Mouse (Mus musculus): Measurements from ENCODE around the gene Pcbd2.
A peak's percentile ranks its signal among the peaks of the same experiment; 100 is the strongest.
"Not testable (repeated sequence)": the region's sequence is repeated elsewhere in the genome, so short reads cannot be mapped to it uniquely, and the experiment has no call there.

The Pcbd2 gene

DNA sequence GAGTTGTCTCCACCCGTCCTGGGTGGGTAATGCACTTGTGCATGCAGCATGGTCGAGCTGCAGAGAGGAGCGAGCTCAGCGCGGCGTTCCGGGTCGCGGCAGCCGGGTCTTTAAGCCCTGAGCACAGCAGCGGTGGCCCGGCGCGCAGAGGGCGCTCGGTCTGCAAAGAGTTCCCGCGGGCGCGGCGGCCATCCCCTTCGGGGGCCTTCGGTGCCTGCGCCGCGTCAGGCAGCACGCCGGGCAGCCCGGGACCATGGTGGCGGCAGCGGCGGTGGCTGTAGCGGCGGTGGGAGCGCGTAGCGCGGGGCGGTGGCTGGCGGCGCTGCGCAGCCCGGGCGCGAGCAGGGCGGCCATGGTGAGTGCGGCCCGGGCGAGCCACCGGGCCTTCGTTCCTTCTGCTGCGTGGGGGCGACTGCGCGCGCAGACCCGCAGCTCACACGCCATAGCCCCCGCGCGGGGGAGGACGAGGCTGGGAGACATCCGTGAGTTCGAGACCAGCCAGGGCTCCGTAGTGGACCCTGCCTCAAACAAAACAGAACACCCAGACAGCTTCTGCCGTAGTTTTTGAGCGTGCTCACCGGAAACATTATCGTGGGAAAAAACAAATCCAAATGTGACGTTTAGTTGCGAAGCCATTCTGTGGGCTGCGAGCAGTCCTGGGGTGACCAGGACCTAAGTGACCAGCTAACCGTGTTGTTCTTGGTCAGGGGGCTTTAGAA, at the start of gene Pcbd2:
Pcbd2 (plus strand) TSS at position 249 of the 719 bp plus-strand sequence.
- peak; percentile 77 to 88 for DNase-seq

DNA sequence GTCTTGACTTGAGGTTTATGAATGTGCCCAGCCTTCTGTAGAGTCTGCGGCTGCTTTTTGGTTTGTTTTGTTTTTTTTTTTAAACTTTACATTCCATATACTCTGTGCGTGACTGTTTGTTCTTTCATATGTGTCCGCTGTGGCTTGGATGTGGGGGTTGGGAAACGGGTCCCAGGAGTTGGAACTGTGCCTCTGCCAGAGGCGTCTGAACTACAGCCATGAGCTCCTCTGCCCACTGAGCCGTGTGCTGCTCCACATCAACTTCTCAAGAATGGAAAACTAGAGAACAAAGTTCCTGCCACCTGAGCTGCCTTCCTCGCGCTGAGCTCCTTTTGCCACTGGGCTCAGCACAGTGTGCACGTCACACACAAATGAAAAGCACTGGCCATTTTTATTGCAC, 45.0 kb upstream of the Pcbd2 start:
- DNase-seq = no peak

DNA sequence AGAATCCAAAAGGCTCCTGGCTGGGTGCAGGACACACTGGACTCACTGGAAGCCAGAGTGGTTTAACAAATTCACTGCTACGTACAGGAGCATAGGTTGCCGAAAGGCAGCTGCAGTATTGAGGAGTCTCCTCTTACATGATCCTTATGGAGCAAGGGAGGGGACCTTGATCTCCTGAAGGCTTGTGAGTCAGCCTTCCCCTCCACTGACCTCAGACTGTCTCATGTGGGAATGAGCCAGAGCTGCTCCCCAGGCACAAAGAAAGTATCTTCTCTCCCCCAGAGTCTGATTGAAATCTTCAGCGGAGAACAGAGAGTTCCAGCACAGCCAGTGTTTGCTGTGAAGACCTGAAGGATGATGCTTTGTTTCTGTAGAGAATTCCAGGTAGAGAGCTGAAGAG, 43.6 kb upstream of the Pcbd2 start:
- DNase-seq = no peak

DNA sequence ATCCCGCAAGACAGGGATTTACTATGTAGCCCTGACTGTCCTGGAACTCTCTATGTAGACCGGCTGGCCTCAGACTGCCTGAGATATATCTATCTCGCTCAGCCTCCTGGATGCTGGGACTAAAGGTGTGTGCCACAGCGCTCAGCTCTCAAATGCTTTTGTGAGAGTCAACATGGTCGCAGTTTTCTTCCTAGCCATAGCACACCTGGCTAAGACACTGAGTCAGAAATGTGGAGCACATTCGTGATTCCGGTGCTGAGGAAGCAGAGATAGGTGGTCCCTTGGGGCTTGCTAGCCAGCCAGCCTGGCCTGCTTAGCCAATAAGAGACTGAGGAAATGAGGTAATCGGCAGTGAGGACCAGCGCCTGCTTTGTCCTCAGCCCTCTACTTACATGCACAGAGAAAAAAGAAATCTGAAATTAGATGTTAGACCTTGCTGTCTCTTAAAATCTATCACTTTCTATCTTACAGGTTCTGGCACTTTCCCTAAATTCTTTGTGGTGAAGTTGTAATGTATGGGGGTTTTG, 41.0 kb upstream of the Pcbd2 start:
- no peak for DNase-seq

DNA sequence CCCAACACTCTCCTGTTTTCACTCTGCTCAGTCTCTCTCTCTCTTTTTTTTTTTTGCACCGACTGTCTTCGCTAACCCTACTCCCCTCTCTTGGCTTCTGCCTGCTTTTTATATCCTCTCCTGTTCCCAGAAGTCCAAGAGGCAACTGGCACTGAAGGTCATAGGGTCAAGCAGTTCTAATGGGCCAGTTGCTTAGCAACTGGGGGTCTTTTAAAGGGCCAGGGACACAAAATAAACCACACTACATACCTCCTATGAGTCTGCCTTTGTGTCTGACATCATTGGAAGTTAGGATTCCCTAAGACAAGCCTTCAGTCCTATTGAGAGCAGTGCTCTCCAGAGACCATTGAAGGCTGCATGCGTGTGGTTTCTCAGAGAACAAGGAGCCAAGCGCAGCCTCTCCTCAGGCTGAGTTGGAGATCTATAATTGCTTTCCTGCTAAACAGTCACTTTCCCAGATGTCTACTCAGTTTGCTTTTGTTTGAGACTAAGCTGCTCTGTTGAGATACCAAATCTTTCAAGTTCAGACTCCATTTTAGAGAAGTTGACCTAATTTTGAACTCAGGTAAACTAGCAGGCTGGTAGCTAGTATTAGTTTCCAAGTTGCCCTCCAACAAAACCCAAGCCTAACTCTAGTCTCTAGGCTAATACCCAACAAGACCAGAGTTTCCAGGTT, 39.1 kb upstream of the Pcbd2 start:
- DNase-seq = no peak

DNA sequence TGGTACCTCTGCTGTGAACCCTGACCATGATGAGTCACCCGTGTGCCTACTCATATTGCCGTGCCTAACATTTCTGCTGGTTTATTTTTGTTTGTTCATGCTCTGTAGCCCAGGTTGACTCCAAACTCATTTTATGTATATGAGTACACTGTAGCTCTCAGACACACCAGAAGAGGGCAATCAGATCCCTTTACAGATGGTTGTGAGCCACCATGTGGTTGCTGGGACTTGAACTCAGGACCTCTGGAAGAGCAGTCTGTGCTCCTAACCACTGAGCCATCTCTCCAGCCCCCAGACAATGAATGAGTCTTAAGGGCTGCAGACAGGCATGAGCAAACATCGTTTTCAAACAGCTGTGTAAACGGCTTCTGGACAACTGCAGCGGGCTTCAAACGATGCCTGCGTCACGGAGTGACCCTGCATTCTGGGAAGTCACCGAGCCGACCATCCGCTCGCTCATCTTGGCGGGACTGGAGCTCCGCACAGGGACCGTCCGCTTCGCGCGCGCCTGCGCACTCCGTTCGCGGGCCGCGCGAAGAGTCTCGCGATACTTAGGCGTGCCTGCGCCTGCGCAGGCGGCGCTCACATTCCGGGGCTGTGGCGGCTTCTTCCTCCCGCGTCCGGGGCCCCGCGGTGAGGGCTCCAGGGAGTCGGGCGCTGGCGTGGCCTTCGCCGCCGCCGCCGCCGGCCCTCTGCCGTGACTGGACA, 34.5 kb upstream of the Pcbd2 start, which contains the start of gene B230219D22Rik:
B230219D22Rik (plus strand) TSS at position 590 of the 708 bp plus-strand sequence.
- peak; percentile 85 to 94 for DNase-seq

DNA sequence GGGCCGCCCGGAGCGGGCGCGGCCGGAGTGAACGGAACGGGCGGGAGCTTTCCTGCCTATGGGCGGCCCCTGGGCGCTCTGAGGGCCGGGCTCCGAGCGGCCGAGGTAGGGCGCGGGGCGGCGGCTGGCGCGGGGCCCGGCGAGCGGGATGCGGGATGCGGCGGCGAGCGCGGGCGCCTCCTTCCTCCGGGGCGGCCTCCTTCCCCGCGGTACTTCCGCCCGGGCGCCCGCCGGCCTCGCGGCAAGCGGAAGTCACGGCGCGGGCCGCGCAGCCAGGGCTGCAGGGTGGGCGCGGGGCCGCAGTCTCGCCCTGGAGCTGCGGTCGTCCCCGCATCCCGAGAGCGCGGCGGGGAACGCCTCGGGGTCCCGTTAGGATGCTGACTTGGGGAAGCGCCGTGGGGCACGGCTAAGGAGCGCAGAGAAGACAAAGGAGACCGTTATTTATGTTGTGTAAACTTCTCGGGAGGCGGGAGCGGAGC, 33.9 kb upstream of the Pcbd2 start:
- DNase-seq = no peak

DNA sequence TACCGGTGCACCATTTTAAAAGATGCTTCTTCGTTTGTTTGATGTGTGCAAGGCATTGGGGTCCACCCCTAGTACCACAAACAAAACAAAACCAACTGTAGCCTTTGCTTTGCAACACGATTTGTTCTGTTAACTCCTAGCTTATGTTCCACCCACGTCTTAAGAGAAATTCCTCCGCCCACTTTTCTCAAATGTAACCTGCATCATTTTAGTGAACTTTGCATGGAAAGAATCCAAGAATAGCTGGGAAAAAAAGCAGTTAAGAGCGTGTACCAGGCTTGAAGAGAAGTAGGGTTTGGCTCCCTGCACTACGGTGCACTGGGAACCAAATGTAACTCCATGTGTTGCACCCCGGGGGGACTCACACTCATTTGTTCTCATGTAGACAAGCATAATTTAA, 33.1 kb upstream of the Pcbd2 start:
- DNase-seq = no peak

DNA sequence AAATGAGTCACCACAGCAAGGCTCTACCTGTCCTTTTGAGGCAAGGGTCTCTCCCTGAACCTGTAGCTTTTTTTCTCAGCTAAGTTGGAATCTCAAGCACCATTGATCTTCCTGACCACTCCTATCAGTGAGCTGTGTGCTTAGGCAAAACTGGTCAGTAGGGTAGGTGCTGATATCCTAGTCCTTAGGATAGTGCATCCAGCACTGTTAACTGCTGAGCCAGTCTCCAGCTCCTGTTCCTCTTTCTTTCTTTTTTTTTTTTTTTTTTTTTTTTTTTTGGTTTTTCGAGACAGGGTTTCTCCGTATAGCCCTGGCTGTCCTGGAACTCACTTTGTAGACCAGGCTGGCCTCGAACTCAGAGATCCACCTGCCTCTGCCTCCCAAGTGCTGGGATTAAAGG, 31.2 kb upstream of the Pcbd2 start:
- DNase-seq = not testable (repeated sequence)

DNA sequence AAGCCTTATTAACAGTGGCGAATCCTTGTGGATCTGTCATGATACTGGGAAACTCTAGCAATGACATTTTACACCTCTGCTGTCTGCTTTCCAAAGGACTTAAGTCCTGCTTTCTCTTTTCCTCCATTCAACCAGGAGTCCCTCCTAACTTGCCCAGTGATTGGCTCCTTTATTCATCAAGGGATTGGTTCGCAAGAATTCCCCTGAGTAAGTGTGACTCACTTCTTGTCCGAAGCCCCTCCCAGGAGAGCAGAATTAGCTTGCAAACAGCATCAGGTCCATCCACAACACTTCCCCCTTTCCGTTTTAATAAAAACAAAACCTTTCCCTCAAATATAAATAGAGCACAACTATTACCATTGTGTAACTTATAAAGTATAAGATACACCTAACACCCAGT, 22.9 kb upstream of the Pcbd2 start:
- no peak for DNase-seq

DNA sequence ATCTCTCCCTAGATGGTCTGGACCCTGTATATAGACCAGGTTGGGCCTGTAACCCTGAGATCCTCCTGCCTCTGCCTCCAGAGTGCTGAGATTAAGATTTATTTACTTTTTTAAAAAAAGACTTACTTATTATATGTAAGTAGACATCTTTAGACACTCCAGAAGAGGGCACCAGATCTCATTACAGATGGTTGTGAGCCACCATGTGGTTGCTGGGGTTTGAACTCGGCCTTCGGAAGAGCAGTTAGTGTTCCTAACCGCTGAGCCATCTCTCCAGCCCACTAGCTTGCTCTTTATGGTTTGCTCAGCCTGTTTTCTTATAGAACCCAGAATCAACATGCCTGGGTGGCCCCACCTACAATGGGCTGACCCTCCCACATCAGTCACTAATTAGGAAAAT, 14.3 kb upstream of the Pcbd2 start:
- DNase-seq = no peak

DNA sequence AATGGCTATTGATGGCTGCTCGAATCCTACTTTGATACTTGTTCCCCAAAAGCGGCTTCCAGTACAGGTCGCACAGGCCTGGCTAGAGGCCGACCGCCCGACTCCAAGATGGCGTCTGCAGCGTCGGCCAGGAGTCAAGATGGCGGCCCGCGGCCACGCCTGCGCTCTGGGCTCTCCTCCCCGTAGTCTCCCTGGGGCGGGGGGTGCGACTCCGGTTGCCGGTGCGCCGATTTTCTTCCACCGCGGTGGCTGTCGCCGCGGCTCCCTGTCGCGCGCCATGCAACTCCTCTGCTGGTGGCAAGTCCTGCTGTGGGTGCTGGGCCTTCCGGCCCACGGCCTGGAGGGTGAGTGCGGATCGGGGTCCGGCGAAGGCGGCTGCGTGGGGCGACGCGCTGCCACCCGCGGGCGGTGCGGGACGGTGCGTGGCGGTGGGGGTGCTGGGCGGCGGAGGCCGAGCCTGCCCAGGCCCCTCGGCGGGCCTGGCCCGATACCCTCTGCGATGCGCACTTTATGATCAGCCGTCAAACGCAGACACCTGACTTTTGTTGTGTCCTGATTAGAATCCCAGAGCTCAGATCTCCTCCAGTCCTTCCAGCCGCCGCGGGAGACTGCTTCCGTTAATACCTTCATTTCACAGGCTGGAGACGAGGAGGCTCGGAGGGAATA, 12.5 kb upstream of the Pcbd2 start, which contains the start of gene Txndc15:
Txndc15 (plus strand) TSS at position 150 of the 666 bp plus-strand sequence.
- DNase-seq = peak; percentile 85 to 95

DNA sequence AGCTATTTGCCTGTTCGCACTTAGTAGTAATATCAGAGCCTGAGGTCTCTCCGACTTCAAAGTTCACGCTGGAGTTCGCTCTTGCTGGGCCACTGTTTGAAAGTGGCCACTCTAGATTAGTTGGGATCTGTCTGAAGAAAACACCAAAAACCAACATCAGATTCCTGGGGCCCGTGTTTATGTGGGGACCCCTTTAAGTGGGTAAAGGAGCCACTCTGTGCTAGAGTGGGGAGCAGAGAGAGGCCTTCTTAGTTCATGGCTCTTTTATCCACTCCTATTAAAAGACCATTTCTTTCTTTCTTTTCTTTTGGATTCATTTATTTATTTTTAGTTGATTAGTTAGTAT, 12.0 kb upstream of the Pcbd2 start:
- DNase-seq = no peak

DNA sequence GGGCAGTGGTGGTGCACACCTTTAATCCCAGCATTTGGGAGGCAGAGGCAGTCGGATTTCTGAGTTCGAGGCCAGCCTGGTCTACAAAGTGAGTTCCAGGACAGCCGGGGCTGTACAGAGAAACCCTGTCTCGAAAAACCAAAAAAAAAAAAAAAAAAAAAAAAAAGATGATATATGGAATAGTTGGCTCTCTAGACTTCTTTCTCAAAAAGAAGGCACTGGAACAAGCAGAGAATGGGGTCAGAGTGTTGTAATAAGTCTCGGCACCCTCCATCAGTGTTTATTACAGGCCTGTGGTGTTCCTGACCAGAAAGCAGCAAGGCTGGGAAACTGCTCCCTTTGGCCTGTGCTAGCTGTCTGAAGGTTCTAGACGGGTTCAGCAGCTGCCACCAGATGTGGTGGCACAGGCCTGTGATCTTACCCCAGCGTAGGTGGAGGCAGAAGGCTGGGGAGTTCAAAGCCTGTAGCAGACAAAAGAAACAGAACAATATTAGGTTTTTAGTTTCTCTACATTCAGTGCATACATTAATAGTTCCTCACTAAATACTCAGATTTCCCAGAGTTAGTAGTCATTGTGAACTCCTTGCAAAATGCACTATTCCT, 11.2 kb upstream of the Pcbd2 start:
- DNase-seq = no peak

DNA sequence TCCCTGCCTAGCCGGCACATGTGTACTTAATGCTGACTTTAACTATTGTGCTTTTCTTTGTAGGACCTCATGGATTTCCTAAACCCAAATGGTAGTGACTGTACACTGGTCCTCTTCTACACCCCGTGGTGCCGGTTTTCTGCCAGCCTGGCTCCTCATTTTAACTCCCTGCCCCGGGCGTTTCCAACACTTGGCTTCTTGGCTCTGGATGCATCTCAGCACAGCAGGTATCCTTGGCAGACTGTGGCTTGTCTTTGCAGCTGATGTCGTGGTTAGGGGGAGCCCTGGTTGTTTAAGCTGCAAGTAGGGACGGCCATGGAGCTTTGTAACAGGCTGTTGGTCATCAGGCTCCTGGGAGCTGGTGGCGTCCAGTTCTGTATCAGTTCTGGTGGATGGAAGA, 5.7 kb upstream of the Pcbd2 start:
- peak; percentile 59 to 65 for DNase-seq

DNA sequence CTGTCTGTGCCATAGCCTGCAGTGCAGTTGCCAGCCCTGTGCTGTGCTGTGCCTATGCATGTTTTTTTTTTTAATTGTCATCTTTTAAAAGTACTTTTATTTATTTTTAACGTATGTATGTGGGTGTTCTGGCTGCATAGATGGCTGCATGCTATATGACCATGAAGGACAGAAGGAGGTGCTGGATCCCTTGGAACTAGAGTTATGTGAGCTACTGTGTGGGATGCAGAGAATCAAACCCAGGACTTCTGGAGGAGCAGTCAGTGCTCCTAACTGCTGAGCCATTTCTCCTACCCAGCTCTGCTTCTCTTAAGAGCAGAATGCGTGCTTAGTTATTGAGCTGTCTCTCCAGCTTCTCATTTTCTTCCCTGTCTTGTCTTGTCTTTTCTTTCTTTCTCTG, 5.2 kb upstream of the Pcbd2 start:
- DNase-seq = no peak

DNA sequence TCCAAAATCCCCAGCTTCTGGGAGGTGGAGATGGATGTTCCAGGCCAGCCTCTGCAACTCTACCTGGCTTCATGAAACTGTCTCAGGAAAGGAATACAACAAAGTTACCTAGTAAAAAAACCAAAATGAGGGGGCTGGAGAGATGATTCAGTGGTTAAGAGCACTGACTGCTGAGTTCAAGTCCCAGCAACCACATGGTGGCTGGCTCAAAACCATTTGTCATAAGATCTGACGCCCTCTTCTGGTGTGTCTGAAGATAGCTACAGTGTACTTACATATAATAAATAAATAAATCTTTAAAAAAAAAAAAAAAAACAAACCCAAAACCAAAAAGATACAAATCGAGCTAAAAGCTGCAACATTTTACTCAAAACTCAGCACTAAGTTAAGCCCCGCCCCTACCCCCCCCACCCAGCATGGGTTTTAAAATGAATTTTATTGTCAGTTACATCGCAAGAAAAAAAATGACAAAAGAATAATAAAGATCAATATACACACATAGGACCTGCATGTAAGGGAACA, 509 bp upstream of the Pcbd2 start:
- DNase-seq = peak; percentile 32 to 34

DNA sequence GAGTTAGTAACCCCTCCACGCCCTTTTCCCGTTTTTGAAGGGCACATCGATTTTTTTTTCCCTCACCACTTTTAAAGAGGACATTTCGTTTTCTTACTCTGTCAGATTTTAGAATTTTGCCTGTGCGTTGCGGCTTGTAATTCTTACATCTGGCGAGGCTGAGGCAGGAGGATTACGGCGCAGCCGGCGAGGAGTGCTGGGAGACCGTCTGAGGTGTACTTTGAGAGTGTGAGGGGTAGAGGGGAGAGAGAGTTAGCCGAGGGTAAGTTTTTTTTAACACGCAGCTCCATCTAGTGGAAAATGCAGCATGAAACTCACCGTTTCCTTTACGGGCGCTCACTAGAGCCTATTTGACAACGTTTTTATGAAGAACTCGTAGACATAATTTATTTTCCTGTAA, 671 bp downstream of the Pcbd2 start:
- peak; percentile 66 to 72 for DNase-seq

DNA sequence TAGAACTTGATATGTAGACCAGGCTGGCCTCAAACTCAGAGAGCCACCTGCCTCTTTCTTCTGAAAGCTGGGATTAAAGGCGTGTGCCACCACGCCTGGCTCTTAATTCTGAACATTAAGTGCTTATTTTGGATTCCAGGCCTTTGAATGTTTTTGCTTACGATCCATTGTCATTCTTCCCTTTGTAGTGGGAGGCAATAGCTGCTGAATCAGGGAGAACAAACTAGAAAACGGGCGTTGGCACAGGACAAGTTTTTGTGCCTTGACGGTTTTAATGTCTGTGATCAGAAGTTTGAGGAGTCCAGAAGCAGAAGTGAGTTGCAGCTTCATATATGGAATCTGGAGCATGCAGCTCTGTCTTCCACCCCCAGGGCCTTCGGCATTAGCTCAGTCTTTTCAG, 3.5 kb downstream of the Pcbd2 start:
- no peak for DNase-seq

DNA sequence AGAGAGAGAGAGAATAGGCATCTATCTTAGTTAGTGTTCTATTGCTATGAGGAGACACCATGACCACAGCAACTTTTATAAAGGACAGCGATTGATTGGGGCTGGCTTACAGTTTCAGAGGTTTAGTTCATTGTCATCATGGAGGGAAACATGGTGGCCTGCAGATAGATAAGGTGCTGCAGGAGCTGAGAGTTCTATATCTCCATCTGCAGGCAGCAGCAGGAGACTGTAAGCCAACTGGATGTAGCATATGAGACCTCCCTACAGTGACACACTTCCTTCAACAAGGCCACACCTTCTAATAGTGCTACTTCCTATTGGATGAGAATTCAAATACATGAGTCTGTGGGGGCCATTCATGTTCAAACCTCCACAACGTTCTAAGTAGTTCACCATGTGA, 5.0 kb downstream of the Pcbd2 start:
- no peak for DNase-seq

DNA sequence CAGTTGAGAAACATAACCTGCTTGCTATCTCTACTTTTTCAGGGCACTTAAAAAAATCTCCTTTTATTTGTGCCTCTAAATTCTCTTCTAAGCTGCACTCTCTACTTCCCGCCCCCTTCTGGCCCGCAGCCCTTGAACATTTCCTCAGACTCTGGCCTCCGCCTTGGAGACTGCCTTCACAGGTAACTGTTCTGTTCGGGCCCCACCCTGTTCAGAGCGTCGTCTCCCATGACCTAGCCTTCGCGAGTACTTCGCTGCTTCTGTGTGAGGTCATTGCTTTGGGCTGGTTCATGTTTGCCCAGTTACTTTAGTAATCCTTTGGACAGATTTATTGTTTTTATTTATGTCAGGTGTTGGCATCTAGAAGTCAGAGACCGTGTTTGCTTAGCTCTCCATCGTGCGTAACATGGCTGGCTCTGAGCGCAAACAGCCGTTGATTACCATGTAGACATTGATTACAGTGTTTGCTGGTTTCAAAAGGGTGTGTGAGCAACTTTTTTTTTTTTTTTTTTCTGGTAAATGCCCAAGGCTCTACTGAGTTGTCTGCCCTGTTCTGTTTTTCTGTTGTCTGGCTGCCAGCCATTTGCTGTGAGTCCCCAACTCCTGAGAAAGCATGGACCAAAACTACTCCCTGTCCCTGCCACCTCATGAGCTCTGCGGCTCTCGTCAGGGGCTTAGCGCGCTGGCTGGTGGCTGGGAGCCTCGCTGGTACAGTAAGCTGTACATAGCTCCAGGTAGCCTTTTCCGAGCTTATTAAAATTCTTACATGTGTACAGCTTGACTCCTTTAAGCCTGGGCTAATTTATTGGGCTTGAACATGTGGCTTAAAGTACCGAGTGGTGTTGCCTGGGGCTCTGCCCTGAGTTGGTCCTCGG, 6.7 kb downstream of the Pcbd2 start:
- no peak for DNase-seq
